Mouse (Mus musculus): Measurements from ENCODE around the gene Coq3. TPM values are rescaled to one million over a fixed set of nuclear protein-coding genes. Genes with fewer than 3 reads are reported as not detected.
A peak's percentile ranks its signal among the peaks of the same experiment; 100 is the strongest.

Gene Coq3
- total RNA-seq (2021), result 10 to 100 TPM; 15.1 to 16.2 TPM
- long read RNA-seq, experiment 1, transcript Coq3-201 (7 exons, 2,651 nt), result major isoform, 33 of 82 reads
- long read RNA-seq, experiment 1, partial matches to known transcripts, result 0 of 82 reads
- long read RNA-seq, experiment 1, other reads (novel, unspliced or antisense), result 49 of 82 reads
- long read RNA-seq, experiment 2, transcript Coq3-201 (7 exons, 2,651 nt), result major isoform, 34 of 91 reads
- long read RNA-seq, experiment 2, partial matches to known transcripts, result 57 of 91 reads
- long read RNA-seq, experiment 2, other reads (novel, unspliced or antisense), result 0 of 91 reads

GRCm38 (mm10) chr4:21879565-21880220, at the start of gene Coq3:
Gene Coq3, plus strand, starts transcription at chr4:21879673.
- DNase-seq (ENCODE audit: low spot score), result peak; percentile 73

- no peak for DNase-seq (ENCODE audit: low spot score)
These were observed 46.6 kb upstream of the Coq3 start for GRCm38 (mm10) chr4:21832844-21833243.

GRCm38 (mm10) chr4:21847481-21848286, 31.8 kb upstream of the Coq3 start, which contains the start of gene Pnisr:
Gene Pnisr, plus strand, starts transcription at chr4:21847583.
- peak; percentile 97 for DNase-seq (ENCODE audit: low spot score)

- DNase-seq (ENCODE audit: low spot score), result peak; percentile 89
These were observed 31.2 kb upstream of the Coq3 start for GRCm38 (mm10) chr4:21848287-21848630.

GRCm38 (mm10) chr4:21857481-21857880, 22.0 kb upstream of the Coq3 start:
- DNase-seq (ENCODE audit: low spot score), result no peak

- DNase-seq (ENCODE audit: low spot score), result no peak
These were observed 14.2 kb upstream of the Coq3 start for GRCm38 (mm10) chr4:21865226-21865625.

GRCm38 (mm10) chr4:21878776-21879175, 697 bp upstream of the Coq3 start:
- DNase-seq (ENCODE audit: low spot score), result no peak

- DNase-seq (ENCODE audit: low spot score), result no peak
These were observed 3.3 kb downstream of the Coq3 start for GRCm38 (mm10) chr4:21882806-21883205.

GRCm38 (mm10) chr4:21885831-21886230, 6.4 kb downstream of the Coq3 start:
- no peak for DNase-seq (ENCODE audit: low spot score)

GRCm38 (mm10) chr4:21930971-21931771, 51.7 kb downstream of the Coq3 start, which contains the start of gene Faxc:
Gene Faxc, plus strand, starts transcription at chr4:21931329.
- peak; percentile 2 for DNase-seq (ENCODE audit: low spot score)

- DNase-seq (ENCODE audit: low spot score), result no peak
These were observed 52.5 kb downstream of the Coq3 start for GRCm38 (mm10) chr4:21931772-21932630.

- no peak for DNase-seq (ENCODE audit: low spot score)
These were observed 55.9 kb downstream of the Coq3 start for GRCm38 (mm10) chr4:21935378-21935777.

GRCm38 (mm10) chr4:21936424-21936823, 57.0 kb downstream of the Coq3 start:
- no peak for DNase-seq (ENCODE audit: low spot score)

- DNase-seq (ENCODE audit: low spot score), result no peak
These were observed 58.4 kb downstream of the Coq3 start for GRCm38 (mm10) chr4:21937890-21938289.

- no peak for DNase-seq (ENCODE audit: low spot score)
These were observed 65.2 kb downstream of the Coq3 start for GRCm38 (mm10) chr4:21944672-21945071.

- no peak for DNase-seq (ENCODE audit: low spot score)
These were observed 72.0 kb downstream of the Coq3 start for GRCm38 (mm10) chr4:21951444-21951843.

- no peak for DNase-seq (ENCODE audit: low spot score)
These were observed 72.8 kb downstream of the Coq3 start for GRCm38 (mm10) chr4:21952255-21952654.

- DNase-seq (ENCODE audit: low spot score), result peak; percentile 11
These were observed 78.3 kb downstream of the Coq3 start for GRCm38 (mm10) chr4:21957570-21958321.

Data from gastrocnemius, adult 18-20 months (tissue).